Mouse (Mus musculus) cerebellum, postnatal 36 days (tissue): ENCODE measurements around the gene Oosp3.

Source experiments
- DNase-seq, 2 experiments: peaks; one replicate each; pipeline ENCODE4 v3.0.0; 2021 to 2022; ENCODE audit warnings: mixed read lengths in 2 of 2

Gene Oosp3

GRCm38 (mm10) chr19:11696755-11697154 lies at the start of gene Oosp3:
TSS of gene Oosp3 (plus strand) at chr19:11697055.
- no peak for DNase-seq

- DNase-seq: no peak
These were observed 47.3 kb upstream of the Oosp3 start for GRCm38 (mm10) chr19:11649564-11649963.

- no peak for DNase-seq
These were observed 37.7 kb upstream of the Oosp3 start for GRCm38 (mm10) chr19:11659142-11659541.

GRCm38 (mm10) chr19:11660459-11660858 lies 36.4 kb upstream of the Oosp3 start, which contains the start of gene Oosp2:
TSS of gene Oosp2 (minus strand) at chr19:11660559.
- no peak for DNase-seq

GRCm38 (mm10) chr19:11661562-11661961 lies 35.3 kb upstream of the Oosp3 start:
- DNase-seq: no peak

- DNase-seq: no peak
These were observed 6.0 kb upstream of the Oosp3 start, which contains the start of gene Oosp1 for GRCm38 (mm10) chr19:11690839-11691238. TSS of gene Oosp1 (minus strand) at chr19:11691150.

GRCm38 (mm10) chr19:11691454-11691853 lies 5.4 kb upstream of the Oosp3 start:
- no peak for DNase-seq

GRCm38 (mm10) chr19:11698342-11698741 lies 1.5 kb downstream of the Oosp3 start:
- no peak for DNase-seq

GRCm38 (mm10) chr19:11712451-11712850 lies 15.6 kb downstream of the Oosp3 start:
- DNase-seq: no peak

GRCm38 (mm10) chr19:11720071-11720470 lies 23.2 kb downstream of the Oosp3 start:
- no peak for DNase-seq

- DNase-seq: no peak
These were observed 27.0 kb downstream of the Oosp3 start for GRCm38 (mm10) chr19:11723870-11724269.

GRCm38 (mm10) chr19:11724275-11724674 lies 27.4 kb downstream of the Oosp3 start:
- DNase-seq: no peak

- DNase-seq: no peak
These were observed 29.1 kb downstream of the Oosp3 start for GRCm38 (mm10) chr19:11725915-11726314.

GRCm38 (mm10) chr19:11727304-11727703 lies 30.4 kb downstream of the Oosp3 start:
- no peak for DNase-seq

GRCm38 (mm10) chr19:11730278-11730677 lies 33.4 kb downstream of the Oosp3 start:
- no peak for DNase-seq

- DNase-seq: no peak
These were observed 39.6 kb downstream of the Oosp3 start for GRCm38 (mm10) chr19:11736455-11736854.

GRCm38 (mm10) chr19:11745680-11746079 lies 48.8 kb downstream of the Oosp3 start:
- DNase-seq: no peak

- no peak for DNase-seq
These were observed 50.4 kb downstream of the Oosp3 start, which contains the start of gene Gif for GRCm38 (mm10) chr19:11747298-11747697. TSS of gene Gif (plus strand) at chr19:11747554.
